Mouse (Mus musculus): ENCODE data around the gene Snf8.

GRCm38 (mm10) chr11:96030571-96030970 lies 4.1 kb upstream of the Snf8 start:
- TF ChIP-seq CTCF (IDR thresholded peaks at IDR 0.05; ENCODE audit: low read depth, low read length) (no peak), TAL1 (conservative IDR thresholded peaks at IDR 0.05; ENCODE audit: low read depth, low read length) (no peak), POLR2AphosphoS5 (IDR thresholded peaks at IDR 0.05; ENCODE audit: insufficient replicate concordance, low read depth, low read length) (no peak), GATA1 (IDR thresholded peaks at IDR 0.05; ENCODE audit: borderline replicate concordance, low read length) (no peak), GATA2 (IDR thresholded peaks at IDR 0.05; ENCODE audit: borderline replicate concordance, low read depth, low read length) (no peak)
